Mouse (Mus musculus) lung, postnatal 4 days (tissue): ENCODE measurements around the gene Homer2.

Source experiments
- DNase-seq, 2 experiments: peaks; one replicate each; pipeline ENCODE4 v3.0.0; 2021

Gene Homer2

DNA sequence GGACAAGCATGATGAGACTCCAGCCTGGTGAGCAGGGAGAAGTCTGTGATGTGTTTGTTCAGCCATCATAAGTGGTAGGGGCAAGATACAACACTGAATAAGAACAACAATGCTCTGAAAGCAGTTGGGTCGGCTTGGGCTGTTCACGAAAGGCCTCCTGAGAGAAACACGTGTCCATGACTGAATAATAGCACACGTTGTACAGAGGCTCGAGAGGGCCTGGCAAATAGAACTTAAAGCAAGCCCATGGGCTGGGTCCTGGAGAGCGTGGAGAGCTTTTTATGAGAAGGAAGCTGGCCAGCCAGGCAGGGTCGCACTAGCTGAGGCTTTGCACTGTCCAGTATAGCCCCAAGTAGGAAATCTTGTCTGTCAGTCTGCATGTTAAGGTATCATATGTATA is 128.9 kb downstream of the Homer2 start:
- DNase-seq: no peak

DNA sequence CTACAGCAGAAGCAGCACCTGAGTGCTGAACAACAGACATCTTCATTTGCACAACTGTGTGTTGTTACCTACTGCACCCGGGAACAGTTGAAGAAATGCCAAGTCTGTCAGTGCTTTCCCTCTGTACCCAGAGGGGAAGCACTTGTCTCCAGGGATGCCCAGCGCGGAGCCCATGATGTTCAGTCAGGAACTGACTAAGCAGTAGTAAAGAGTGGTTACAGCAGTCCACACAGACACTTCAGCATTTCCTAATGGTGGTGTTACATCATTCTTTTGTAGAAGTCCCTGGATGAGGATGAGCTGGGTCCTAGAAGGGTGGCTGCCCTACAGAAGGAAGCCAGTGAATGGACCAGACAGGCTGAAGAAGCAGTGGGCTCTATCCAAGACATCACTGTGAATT is 129.5 kb downstream of the Homer2 start:
- no peak for DNase-seq

- no peak for DNase-seq
Measured at GRCm38 (mm10) chr7:81575606-81576005, 131.7 kb downstream of the Homer2 start.

GRCm38 (mm10) chr7:81573821-81574220 is 133.5 kb downstream of the Homer2 start:
- no peak for DNase-seq

GRCm38 (mm10) chr7:81573397-81573796 is 133.9 kb downstream of the Homer2 start:
- no peak for DNase-seq

DNA sequence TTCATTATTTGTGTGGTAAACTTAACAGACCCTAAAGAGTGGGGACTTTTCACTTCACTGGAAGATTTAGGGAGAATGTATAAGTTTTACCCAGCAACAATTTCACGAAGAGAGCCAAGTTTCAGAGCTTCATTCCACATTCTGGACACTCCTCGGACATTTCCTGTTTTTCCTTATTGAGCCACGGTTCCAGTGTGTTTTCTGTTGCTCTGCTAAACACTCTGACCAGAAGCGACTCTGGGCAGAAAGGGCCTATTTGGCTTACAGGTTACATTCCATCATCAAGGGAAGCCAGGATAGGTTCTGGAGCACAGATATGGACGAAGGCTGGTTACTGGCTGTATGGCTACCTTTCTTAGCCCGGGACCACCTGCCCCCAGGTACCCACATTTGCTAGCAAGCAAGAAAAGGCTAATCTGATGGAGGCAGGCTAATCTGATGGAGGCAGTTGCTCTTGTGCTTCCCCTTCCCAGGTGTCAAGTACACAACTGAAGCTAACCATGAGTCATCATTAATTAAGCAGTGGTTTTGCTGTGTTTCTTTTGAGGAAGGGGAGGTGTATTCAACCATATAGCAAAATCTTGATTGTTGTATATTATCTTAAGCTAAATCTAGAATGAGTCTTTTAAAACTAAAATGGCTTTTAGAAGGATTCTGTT is 134.6 kb downstream of the Homer2 start:
- no peak for DNase-seq

DNA sequence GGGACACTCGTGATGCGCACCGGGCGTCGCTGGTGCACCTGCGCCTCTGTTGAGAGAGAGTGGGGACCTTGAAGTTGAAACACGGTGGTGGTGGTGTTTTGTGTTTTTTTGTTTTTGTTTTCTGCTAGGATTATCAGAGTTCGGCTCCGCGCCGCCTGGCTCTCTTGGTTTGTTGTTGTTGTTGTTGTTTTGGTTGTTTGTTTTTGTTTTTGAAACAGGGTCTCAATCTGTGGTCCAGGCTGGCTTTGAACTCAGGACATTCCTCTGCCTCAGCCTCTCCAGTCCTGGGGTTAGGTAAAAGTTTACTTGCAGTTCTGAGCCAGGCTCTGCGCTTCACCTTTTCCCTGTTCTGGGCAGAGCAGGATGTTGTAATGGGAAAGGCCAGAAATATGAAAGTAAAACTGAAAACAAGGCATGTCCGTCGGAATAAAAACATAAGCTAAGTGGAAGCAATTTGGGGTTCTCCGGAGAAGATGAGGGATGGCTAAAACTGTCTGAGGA is 135.3 kb downstream of the Homer2 start:
- DNase-seq: no peak

- DNase-seq: peak; percentile 93 to 94
Measured at GRCm38 (mm10) chr7:81571108-81571940, 136.0 kb downstream of the Homer2 start, which contains the start of gene Whamm. TSS of gene Whamm (plus strand) at chr7:81571266.

DNA sequence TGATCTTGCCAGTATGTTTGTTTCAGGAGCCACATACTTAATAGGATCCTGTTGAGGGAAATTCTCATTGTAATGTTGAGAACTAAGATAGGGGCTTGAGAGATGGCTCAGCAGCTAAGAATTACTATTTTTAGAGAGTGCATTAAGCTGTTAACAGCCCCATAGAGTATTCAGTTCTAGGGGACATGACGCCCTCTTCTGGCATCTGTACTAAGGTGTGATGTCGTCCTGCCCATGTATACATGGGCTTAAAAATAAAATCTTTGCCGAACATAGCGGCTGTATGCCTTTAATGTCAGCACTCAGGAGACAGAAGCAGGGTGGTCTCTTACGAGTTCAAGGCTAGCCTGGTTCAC is 136.6 kb downstream of the Homer2 start:
- no peak for DNase-seq

DNA sequence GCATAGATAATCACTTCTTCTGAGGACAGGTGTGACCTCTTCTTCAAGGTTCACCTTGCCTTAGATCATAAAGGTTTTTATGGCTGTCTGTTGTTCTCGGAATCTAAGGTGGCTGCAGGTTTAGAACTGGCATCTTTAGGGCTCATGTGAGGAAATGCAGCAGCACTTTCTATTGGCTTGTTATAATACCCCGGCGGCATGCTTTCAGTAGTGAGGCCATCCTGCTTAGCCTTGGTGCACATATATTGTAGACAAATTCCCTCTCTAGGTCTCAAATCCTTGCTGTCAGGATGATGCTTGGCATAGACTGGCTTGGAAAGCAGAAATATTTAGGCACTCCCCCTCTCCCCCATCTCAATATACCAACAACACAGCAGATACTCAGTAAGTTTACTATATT is 137.1 kb downstream of the Homer2 start:
- no peak for DNase-seq

DNA sequence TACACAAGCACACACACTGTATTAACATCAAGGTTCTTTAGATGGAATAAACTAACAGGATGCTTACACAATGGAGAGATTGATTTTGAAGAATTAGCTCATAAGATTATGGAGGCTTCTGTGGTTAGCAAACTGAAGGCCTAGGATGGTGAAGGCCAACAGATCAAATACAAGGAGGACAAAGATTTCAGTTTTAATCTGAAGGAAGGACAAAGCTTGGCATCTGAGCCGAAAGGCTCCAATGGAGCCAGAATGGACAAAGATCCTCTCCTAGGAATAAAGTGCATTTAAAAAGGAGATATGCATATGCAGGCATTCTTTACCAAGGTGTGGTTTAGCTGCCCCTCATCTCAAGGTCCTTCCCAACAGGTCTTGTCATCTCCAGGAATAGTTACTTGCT is 137.5 kb downstream of the Homer2 start:
- no peak for DNase-seq

DNA sequence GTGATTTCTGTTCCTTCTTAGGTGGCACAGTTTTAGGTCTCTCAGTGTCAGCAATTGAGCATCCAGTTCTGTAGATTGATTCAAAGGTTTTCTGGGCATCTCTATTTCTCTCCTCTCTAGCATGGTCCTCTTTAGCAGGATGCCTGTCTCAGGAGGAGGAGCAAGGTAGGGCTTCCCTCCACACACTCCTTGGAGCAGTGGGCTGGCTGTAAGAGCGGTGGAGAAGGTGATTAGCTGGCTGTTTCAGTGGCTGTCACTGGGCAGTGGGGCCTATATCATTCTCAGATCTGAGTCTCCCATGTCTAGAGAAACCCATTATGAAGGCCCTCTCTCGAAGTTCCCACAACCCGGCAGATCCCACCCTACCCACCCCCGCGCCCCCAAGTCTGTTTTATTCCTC is 139.9 kb downstream of the Homer2 start:
- no peak for DNase-seq

GRCm38 (mm10) chr7:81566892-81567291 is 140.4 kb downstream of the Homer2 start, which contains the start of gene Fsd2:
TSS of gene Fsd2 (minus strand) at chr7:81566944.
- DNase-seq: no peak

DNA sequence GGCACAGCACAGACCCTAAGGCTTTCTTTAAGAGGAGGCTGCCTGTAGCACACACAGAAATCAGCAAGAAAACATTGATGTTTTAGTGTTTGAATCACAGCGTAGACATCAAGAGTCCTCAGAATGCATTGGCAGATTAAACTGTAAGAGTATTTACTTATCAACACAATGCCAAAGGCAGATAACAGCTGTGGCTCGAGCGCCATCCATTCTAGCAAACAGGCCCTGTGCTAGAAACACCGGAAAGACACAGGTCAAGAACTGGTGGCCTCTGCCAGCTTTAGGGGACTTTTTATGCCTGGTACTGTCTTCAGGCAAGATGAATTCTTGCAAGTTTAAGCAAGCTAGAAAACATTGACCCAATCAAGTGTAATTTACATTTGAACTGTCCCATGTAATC is 141.0 kb downstream of the Homer2 start:
- no peak for DNase-seq

- DNase-seq: no peak
Measured at GRCm38 (mm10) chr7:81565381-81566055, 141.8 kb downstream of the Homer2 start.

DNA sequence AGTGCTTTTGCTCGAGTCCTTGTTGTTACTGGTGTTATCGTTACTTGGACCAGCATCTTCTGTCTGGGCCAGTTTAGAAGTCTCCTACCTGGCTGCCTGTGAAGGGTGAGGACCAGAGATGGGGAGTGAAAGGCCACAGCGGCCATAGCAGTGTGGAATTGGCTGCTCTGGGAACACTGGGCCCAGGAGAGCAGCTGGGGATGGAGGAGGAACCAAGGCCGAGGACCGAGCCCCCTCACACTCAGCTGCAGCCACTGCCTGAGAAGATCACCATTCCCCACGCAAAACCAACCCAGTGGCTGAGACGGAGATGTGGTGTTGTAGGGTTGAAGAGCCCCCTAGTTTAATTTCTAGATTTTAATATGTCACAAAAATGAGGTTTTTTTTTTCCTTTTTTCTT is 142.6 kb downstream of the Homer2 start:
- DNase-seq: no peak

GRCm38 (mm10) chr7:81563506-81564015 is 143.8 kb downstream of the Homer2 start:
- no peak for DNase-seq

DNA sequence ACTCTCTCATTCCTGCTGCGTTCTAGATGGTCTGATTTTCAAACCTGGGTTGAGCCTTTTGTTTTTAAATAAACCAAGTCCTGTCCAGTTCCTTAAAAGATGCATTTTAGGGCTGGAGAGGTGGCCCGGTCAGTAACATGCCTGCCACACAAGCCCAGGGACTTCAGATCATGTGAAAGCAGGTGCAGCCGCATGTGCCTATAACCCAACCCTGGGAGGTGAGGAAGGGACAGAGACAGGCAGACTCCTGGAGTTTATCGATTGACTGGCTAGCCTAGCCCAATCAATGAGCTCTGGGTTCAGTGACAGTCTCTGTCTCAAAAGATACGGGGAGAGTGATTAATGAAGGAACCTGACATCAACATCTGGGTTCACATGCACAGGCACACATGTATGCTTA is 146.1 kb downstream of the Homer2 start:
- DNase-seq: no peak

DNA sequence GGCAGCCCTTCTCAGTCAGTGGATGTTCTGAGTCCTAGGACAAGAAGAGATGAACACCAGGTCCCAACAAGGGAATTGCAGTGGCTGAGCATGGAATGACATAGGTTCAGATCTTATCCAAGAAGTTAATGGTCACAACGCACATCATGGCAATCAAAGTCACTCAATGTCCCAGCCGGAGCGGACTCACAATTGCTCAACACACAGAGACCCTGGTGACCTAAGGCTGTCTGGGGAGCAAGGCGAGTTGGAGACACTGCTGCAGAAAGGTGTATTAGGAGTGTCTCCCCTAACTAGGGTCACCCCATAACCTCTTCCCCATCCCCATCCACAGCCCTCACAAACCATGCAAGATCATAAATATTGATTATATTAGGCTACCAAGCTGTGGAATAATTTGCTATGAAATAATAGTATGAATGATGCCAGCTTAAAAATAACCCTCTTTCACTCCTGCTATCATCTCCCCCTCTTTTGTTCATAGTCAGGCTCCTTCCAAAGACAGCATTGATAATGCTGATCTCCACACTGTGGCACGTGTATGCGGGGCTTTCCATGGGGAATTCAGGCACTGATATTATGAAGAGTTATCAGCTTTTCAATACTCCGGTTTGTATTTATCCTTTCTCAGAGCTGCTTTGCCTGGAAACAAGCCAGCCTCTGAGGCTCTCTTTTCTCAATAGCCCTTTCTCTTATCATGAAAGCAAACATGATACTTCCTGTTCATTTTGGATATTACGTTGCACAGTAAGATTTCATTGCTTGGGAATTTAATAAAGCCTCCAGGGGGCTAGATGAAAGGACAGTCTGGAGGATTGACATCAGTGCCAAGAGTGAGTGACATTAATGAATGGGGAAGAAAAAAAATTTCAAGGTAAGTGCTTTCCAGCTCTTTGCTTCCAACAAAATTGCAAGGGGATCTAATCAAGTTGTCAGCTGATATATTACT is 147.0 kb downstream of the Homer2 start:
- DNase-seq: no peak

DNA sequence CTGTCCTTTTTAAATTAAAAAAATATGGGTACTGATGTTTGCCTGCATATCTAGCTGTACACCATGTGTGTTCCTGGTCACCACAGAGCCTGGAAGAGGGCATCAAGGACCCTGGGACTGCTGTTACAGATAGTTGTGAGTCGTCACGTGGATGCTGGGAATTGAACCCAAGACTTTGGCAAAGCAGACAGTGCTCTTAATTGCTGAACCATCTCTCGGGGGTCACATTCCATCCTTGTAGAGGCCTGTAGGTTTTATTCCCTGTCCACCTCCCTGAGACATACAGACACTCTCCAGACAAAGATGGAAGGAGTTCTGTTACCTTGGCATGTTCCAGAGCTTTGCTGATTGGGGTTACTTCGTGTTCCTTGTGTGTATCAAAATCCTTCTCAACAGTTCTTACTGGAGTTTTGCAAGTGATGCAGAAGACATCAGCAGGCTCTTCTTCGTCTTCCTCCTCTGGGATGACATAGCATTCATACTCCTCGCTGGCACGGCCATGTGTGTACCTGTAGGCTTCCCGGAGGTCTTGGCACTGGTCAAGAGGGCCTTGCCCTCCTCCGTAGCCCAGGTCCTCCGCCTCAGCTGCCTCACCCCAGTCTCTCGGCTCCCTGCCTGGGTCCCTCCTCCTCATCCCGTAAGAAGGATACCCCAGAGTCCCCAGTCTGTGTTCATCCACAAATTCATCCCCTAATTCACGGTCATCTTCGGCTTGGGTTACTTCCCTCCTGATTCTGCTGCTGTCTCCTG is 147.9 kb downstream of the Homer2 start:
- no peak for DNase-seq

GRCm38 (mm10) chr7:81557985-81558360 is 149.4 kb downstream of the Homer2 start:
- no peak for DNase-seq
